Mouse (Mus musculus): ENCODE measurements around the gene Olfr1028. TPM values are rescaled to one million over a fixed set of nuclear protein-coding genes. Genes with fewer than 3 reads are reported as not detected.

Gene Olfr1028
- not detected for total RNA-seq (2021)
- polyA plus RNA-seq (2012; rRNA removed): not detected in 2 replicates
- long read RNA-seq: 0 reads

GRCm38 (mm10) chr2:85950137-85950536 lies at the start of gene Olfr1028:
Gene Olfr1028 (plus strand): TSS chr2:85950437.
- DNase-seq: no peak

- no peak for DNase-seq
Measured at GRCm38 (mm10) chr2:85904952-85905351, 45.3 kb upstream of the Olfr1028 start, which contains the start of gene Olfr1024. Gene Olfr1024 (minus strand): TSS chr2:85905052.

GRCm38 (mm10) chr2:85913197-85913596 lies 37.0 kb upstream of the Olfr1028 start:
- DNase-seq: no peak

GRCm38 (mm10) chr2:85914893-85915292 lies 35.3 kb upstream of the Olfr1028 start, which contains the start of gene Olfr1025-ps1:
Gene Olfr1025-ps1 (plus strand): TSS chr2:85915193.
- no peak for DNase-seq

- no peak for DNase-seq
Measured at GRCm38 (mm10) chr2:85921258-85921657, 29.0 kb upstream of the Olfr1028 start, which contains the start of gene Olfr1026. Gene Olfr1026 (plus strand): TSS chr2:85921558.

- no peak for DNase-seq
Measured at GRCm38 (mm10) chr2:85973595-85973994, 23.4 kb downstream of the Olfr1028 start, which contains the start of gene Olfr1029. Gene Olfr1029 (plus strand): TSS chr2:85973895.

- DNase-seq: no peak
Measured at GRCm38 (mm10) chr2:85978976-85979375, 28.7 kb downstream of the Olfr1028 start, which contains the start of gene Olfr1030. Gene Olfr1030 (plus strand): TSS chr2:85979276.

GRCm38 (mm10) chr2:85990004-85990403 lies 39.8 kb downstream of the Olfr1028 start, which contains the start of gene Olfr1031:
Gene Olfr1031 (plus strand): TSS chr2:85990304.
- no peak for DNase-seq

Other genes starting within 250 kb of the Olfr1028 start
- gene Olfr1009, start 235.0 kb upstream of the Olfr1028 start, total RNA-seq (2021): under 1 TPM in 1 of 2 experiments, not detected in 1; 0.07 TPM
- not detected in 2 replicates for gene Olfr1009, start 235.0 kb upstream of the Olfr1028 start, polyA plus RNA-seq (2012; rRNA removed)
- not detected for gene Olfr1012, start 187.7 kb upstream of the Olfr1028 start, total RNA-seq (2021)
- gene Olfr1012, start 187.7 kb upstream of the Olfr1028 start, polyA plus RNA-seq (2012; rRNA removed): not detected in 2 replicates
- gene Olfr1013, start 183.3 kb upstream of the Olfr1028 start, total RNA-seq (2021): under 1 TPM in 1 of 2 experiments, not detected in 1; 0.21 TPM
- not detected in 2 replicates for gene Olfr1013, start 183.3 kb upstream of the Olfr1028 start, polyA plus RNA-seq (2012; rRNA removed)
- not detected for gene Olfr1014, start 177.7 kb upstream of the Olfr1028 start, total RNA-seq (2021)
- not detected in 2 replicates for gene Olfr1014, start 177.7 kb upstream of the Olfr1028 start, polyA plus RNA-seq (2012; rRNA removed)
- not detected for gene Olfr1015, start 168.4 kb upstream of the Olfr1028 start, total RNA-seq (2021)
- not detected in 2 replicates for gene Olfr1015, start 168.4 kb upstream of the Olfr1028 start, polyA plus RNA-seq (2012; rRNA removed)
- gene Olfr1016, start 147.9 kb upstream of the Olfr1028 start, total RNA-seq (2021): not detected
- not detected in 2 replicates for gene Olfr1016, start 147.9 kb upstream of the Olfr1028 start, polyA plus RNA-seq (2012; rRNA removed)
- not detected for gene Olfr1018, start 132.0 kb upstream of the Olfr1028 start, total RNA-seq (2021)
- not detected in 2 replicates for gene Olfr1018, start 132.0 kb upstream of the Olfr1028 start, polyA plus RNA-seq (2012; rRNA removed)
- not detected for gene Olfr1019, start 105.0 kb upstream of the Olfr1028 start, total RNA-seq (2021)
- gene Olfr1019, start 105.0 kb upstream of the Olfr1028 start, polyA plus RNA-seq (2012; rRNA removed): not detected in 2 replicates
- gene Olfr1020, start 103.4 kb upstream of the Olfr1028 start, total RNA-seq (2021): not detected
- not detected in 2 replicates for gene Olfr1020, start 103.4 kb upstream of the Olfr1028 start, polyA plus RNA-seq (2012; rRNA removed)
- gene Olfr1022, start 81.8 kb upstream of the Olfr1028 start, total RNA-seq (2021): not detected
- not detected in 2 replicates for gene Olfr1022, start 81.8 kb upstream of the Olfr1028 start, polyA plus RNA-seq (2012; rRNA removed)
- gene Olfr1023, start 64.8 kb upstream of the Olfr1028 start, total RNA-seq (2021): not detected
- not detected in 2 replicates for gene Olfr1023, start 64.8 kb upstream of the Olfr1028 start, polyA plus RNA-seq (2012; rRNA removed)
- not detected for gene Olfr1024, start 45.4 kb upstream of the Olfr1028 start, total RNA-seq (2021)
- gene Olfr1024, start 45.4 kb upstream of the Olfr1028 start, polyA plus RNA-seq (2012; rRNA removed): not detected in 2 replicates
- gene Olfr1025-ps1, start 35.2 kb upstream of the Olfr1028 start, total RNA-seq (2021): not detected
- not detected in 2 replicates for gene Olfr1025-ps1, start 35.2 kb upstream of the Olfr1028 start, polyA plus RNA-seq (2012; rRNA removed)
- gene Olfr1026, start 28.9 kb upstream of the Olfr1028 start, total RNA-seq (2021): not detected
- gene Olfr1026, start 28.9 kb upstream of the Olfr1028 start, polyA plus RNA-seq (2012; rRNA removed): not detected in 2 replicates
- not detected for gene Olfr1029, start 23.5 kb downstream of the Olfr1028 start, total RNA-seq (2021)
- 0.09 TPM in 1 of 2 replicates, not detected in the other for gene Olfr1029, start 23.5 kb downstream of the Olfr1028 start, polyA plus RNA-seq (2012; rRNA removed)
- under 1 TPM in 1 of 2 experiments, not detected in 1; 0.09 TPM for gene Olfr1030, start 28.8 kb downstream of the Olfr1028 start, total RNA-seq (2021)
- gene Olfr1030, start 28.8 kb downstream of the Olfr1028 start, polyA plus RNA-seq (2012; rRNA removed): not detected in 2 replicates
- not detected for gene Olfr1031, start 39.9 kb downstream of the Olfr1028 start, total RNA-seq (2021)
- gene Olfr1031, start 39.9 kb downstream of the Olfr1028 start, polyA plus RNA-seq (2012; rRNA removed): not detected in 2 replicates
- gene Olfr1032, start 55.1 kb downstream of the Olfr1028 start, total RNA-seq (2021): not detected
- gene Olfr1032, start 55.1 kb downstream of the Olfr1028 start, polyA plus RNA-seq (2012; rRNA removed): not detected in 2 replicates
- 1 to 10 TPM; 3.4 to 4.4 TPM for gene Olfr1033, start 70.2 kb downstream of the Olfr1028 start, total RNA-seq (2021)
- gene Olfr1033, start 70.2 kb downstream of the Olfr1028 start, polyA plus RNA-seq (2012; rRNA removed): 0.19 and 0.42 TPM in 2 replicates
- gene Olfr1034, start 95.4 kb downstream of the Olfr1028 start, total RNA-seq (2021): under 1 TPM; 0.10 to 0.52 TPM
- gene Olfr1034, start 95.4 kb downstream of the Olfr1028 start, polyA plus RNA-seq (2012; rRNA removed): 0.07 TPM in 2 replicates
- not detected for gene Olfr1036, start 123.6 kb downstream of the Olfr1028 start, total RNA-seq (2021)
- gene Olfr1036, start 123.6 kb downstream of the Olfr1028 start, polyA plus RNA-seq (2012; rRNA removed): not detected in 2 replicates
- gene Olfr1037, start 136.9 kb downstream of the Olfr1028 start, total RNA-seq (2021): not detected
- not detected in 2 replicates for gene Olfr1037, start 136.9 kb downstream of the Olfr1028 start, polyA plus RNA-seq (2012; rRNA removed)
- gene Olfr1039, start 185.5 kb downstream of the Olfr1028 start, total RNA-seq (2021): not detected
- gene Olfr1039, start 185.5 kb downstream of the Olfr1028 start, polyA plus RNA-seq (2012; rRNA removed): not detected in 2 replicates
- gene Olfr1040, start 196.3 kb downstream of the Olfr1028 start, total RNA-seq (2021): not detected
- gene Olfr1040, start 196.3 kb downstream of the Olfr1028 start, polyA plus RNA-seq (2012; rRNA removed): not detected in 2 replicates
- gene Olfr1042, start 211.4 kb downstream of the Olfr1028 start, total RNA-seq (2021): not detected
- gene Olfr1042, start 211.4 kb downstream of the Olfr1028 start, polyA plus RNA-seq (2012; rRNA removed): not detected in 2 replicates
- not detected for gene Olfr1043, start 217.1 kb downstream of the Olfr1028 start, total RNA-seq (2021)
- not detected in 2 replicates for gene Olfr1043, start 217.1 kb downstream of the Olfr1028 start, polyA plus RNA-seq (2012; rRNA removed)
- not detected for gene Olfr1044, start 227.4 kb downstream of the Olfr1028 start, total RNA-seq (2021)
- gene Olfr1044, start 227.4 kb downstream of the Olfr1028 start, polyA plus RNA-seq (2012; rRNA removed): not detected in 2 replicates
- gene Olfr52, start 235.2 kb downstream of the Olfr1028 start, total RNA-seq (2021): not detected
- gene Olfr52, start 235.2 kb downstream of the Olfr1028 start, polyA plus RNA-seq (2012; rRNA removed): not detected in 2 replicates